Mouse (Mus musculus): ENCODE results near the gene Olfr148. TPM values are rescaled to one million over a fixed set of nuclear protein-coding genes. Genes with fewer than 3 reads are reported as not detected.

Gene Olfr148
- polyA plus RNA-seq (2014; fragmentation: Illumina TruSeq; extraction: RNeasy Lipid Tissue Mini Kit (QIAGEN cat#74804); ENCODE audit: low read depth, low replicate concordance): not detected

DNA sequence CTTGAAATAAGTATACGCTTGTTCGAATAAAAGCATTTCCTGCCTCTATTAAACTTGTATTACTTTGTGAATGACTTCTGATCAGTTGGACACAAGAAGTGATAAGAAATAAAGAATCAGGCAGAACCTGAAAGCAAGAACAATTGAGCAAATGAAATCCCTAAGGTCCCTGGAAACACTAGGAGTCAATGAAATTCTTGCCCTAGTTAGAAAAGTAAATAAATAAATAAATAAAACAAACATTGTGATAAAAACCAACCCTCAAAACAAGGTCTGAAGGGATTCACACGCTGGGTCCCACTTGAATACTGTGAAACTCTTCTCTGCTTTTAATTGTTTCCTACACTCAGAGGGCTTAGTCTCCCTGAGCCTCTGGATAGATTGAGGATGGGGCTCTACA lies at the start of gene Olfr148:
Gene Olfr148, plus strand, starts transcription at position 301 of the 400 bp plus-strand sequence.

DNA sequence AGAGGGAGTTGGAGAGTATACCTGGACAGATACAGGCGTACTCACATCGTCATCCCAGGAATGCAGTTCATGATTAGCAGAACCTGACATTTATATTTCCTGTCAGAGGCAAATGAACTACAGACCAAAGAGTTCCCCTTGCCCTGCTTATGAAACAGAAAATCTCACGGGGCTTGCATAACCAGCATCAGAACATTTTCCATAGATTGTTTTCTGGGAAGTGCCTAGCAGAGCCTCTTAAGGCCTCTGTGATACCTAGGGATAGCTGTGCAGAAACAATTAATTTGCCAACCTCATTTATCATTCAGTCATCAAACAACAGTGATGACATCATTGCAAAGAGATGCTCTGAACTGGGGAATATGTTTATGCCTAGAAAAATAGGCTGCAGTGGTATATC lies 35.0 kb upstream of the Olfr148 start, which contains the start of gene Olfr959:
Gene Olfr959, minus strand, starts transcription at position 101 of the 400 bp plus-strand sequence.

DNA sequence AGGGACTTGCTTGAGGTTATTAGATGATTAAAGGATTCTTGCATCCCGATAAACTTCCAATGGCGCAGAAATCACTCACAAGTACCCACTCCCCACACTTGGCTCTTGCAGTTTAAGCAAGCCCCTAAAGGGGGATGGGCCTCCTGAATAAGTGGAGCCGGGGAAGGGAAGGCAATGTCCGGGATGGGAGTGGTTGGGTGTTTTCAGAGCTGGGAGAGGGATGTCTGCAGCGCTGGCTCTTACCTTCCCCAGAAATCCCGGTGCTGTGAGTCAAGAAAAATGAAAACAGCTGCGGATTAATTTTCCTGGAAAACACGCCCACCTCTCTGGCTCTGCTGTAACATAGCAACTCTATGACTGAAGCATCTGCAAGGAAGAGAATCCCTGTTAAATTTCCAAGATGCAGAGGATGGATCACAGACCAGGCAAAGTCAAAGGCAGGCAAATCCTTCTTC lies 6.4 kb upstream of the Olfr148 start, which contains the start of gene AW551984:
Gene AW551984, minus strand, starts transcription at position 405 of the 455 bp plus-strand sequence.

DNA sequence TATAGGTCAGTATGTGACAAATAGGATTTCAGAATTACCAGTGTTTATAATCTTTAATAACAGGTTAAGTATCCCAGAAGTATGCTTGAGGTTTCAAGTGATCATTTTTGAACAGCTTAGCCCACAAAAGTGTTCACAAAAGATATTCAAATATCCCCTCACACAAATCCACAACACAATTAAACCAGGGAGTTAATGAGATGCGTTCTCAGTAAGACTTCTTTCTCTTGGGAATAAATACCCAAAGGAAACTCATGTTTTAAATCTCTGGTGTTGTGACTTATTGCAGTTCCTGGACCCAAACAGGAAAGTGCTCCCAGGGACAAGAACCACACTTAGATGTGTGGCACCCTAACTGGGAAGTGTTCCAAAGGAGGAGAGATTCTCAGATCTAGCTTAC lies 10.6 kb downstream of the Olfr148 start, which contains the start of gene Olfr960:
Gene Olfr960, plus strand, starts transcription at position 301 of the 400 bp plus-strand sequence.

DNA sequence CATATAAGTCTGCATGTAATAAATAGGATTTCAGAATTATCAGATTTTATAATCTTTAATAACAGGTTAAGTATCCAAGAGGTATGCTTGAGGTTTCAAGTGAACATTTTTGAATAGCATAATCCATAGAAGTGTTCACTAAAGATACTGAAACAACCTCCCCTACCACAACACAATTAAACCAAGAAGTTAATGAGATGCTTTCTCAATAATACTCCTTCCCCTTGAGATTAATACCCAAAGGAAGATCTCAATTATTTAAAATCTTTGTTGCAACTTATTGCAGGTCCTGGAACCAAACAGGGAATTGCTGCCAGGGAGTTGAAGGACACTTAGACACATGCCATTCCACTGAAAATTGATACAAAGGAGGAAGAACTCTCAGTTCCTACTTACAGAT lies 34.3 kb downstream of the Olfr148 start, which contains the start of gene Olfr961:
Gene Olfr961, plus strand, starts transcription at position 301 of the 400 bp plus-strand sequence.

Other genes with a start within 250 kb of the Olfr148 start
- gene Olfr951, start 223.2 kb upstream of the Olfr148 start, polyA plus RNA-seq (2014; fragmentation: Illumina TruSeq; extraction: RNeasy Lipid Tissue Mini Kit (QIAGEN cat#74804); ENCODE audit: low read depth, low replicate concordance): not detected
- gene Olfr952, start 183.5 kb upstream of the Olfr148 start, polyA plus RNA-seq (2014; fragmentation: Illumina TruSeq; extraction: RNeasy Lipid Tissue Mini Kit (QIAGEN cat#74804); ENCODE audit: low read depth, low replicate concordance): not detected
- not detected for gene Olfr954, start 154.0 kb upstream of the Olfr148 start, polyA plus RNA-seq (2014; fragmentation: Illumina TruSeq; extraction: RNeasy Lipid Tissue Mini Kit (QIAGEN cat#74804); ENCODE audit: low read depth, low replicate concordance)
- gene Olfr955, start 138.7 kb upstream of the Olfr148 start, polyA plus RNA-seq (2014; fragmentation: Illumina TruSeq; extraction: RNeasy Lipid Tissue Mini Kit (QIAGEN cat#74804); ENCODE audit: low read depth, low replicate concordance): not detected
- not detected for gene Olfr44, start 116.7 kb upstream of the Olfr148 start, polyA plus RNA-seq (2014; fragmentation: Illumina TruSeq; extraction: RNeasy Lipid Tissue Mini Kit (QIAGEN cat#74804); ENCODE audit: low read depth, low replicate concordance)
- gene Olfr957, start 94.8 kb upstream of the Olfr148 start, polyA plus RNA-seq (2014; fragmentation: Illumina TruSeq; extraction: RNeasy Lipid Tissue Mini Kit (QIAGEN cat#74804); ENCODE audit: low read depth, low replicate concordance): not detected
- gene Olfr958, start 56.6 kb upstream of the Olfr148 start, polyA plus RNA-seq (2014; fragmentation: Illumina TruSeq; extraction: RNeasy Lipid Tissue Mini Kit (QIAGEN cat#74804); ENCODE audit: low read depth, low replicate concordance): not detected
- not detected for gene Olfr959, start 35.1 kb upstream of the Olfr148 start, polyA plus RNA-seq (2014; fragmentation: Illumina TruSeq; extraction: RNeasy Lipid Tissue Mini Kit (QIAGEN cat#74804); ENCODE audit: low read depth, low replicate concordance)
- 27.7 TPM for gene AW551984, start 6.3 kb upstream of the Olfr148 start, polyA plus RNA-seq (2014; fragmentation: Illumina TruSeq; extraction: RNeasy Lipid Tissue Mini Kit (QIAGEN cat#74804); ENCODE audit: low read depth, low replicate concordance)
- not detected for gene Olfr960, start 10.7 kb downstream of the Olfr148 start, polyA plus RNA-seq (2014; fragmentation: Illumina TruSeq; extraction: RNeasy Lipid Tissue Mini Kit (QIAGEN cat#74804); ENCODE audit: low read depth, low replicate concordance)
- not detected for gene Olfr961, start 34.4 kb downstream of the Olfr148 start, polyA plus RNA-seq (2014; fragmentation: Illumina TruSeq; extraction: RNeasy Lipid Tissue Mini Kit (QIAGEN cat#74804); ENCODE audit: low read depth, low replicate concordance)
- gene Olfr963, start 56.5 kb downstream of the Olfr148 start, polyA plus RNA-seq (2014; fragmentation: Illumina TruSeq; extraction: RNeasy Lipid Tissue Mini Kit (QIAGEN cat#74804); ENCODE audit: low read depth, low replicate concordance): not detected
- not detected for gene Olfr149, start 96.5 kb downstream of the Olfr148 start, polyA plus RNA-seq (2014; fragmentation: Illumina TruSeq; extraction: RNeasy Lipid Tissue Mini Kit (QIAGEN cat#74804); ENCODE audit: low read depth, low replicate concordance)
- gene Olfr965, start 100.7 kb downstream of the Olfr148 start, polyA plus RNA-seq (2014; fragmentation: Illumina TruSeq; extraction: RNeasy Lipid Tissue Mini Kit (QIAGEN cat#74804); ENCODE audit: low read depth, low replicate concordance): not detected
- not detected for gene Olfr150, start 120.3 kb downstream of the Olfr148 start, polyA plus RNA-seq (2014; fragmentation: Illumina TruSeq; extraction: RNeasy Lipid Tissue Mini Kit (QIAGEN cat#74804); ENCODE audit: low read depth, low replicate concordance)
- not detected for gene Olfr967, start 135.6 kb downstream of the Olfr148 start, polyA plus RNA-seq (2014; fragmentation: Illumina TruSeq; extraction: RNeasy Lipid Tissue Mini Kit (QIAGEN cat#74804); ENCODE audit: low read depth, low replicate concordance)
- not detected for gene Olfr968, start 172.6 kb downstream of the Olfr148 start, polyA plus RNA-seq (2014; fragmentation: Illumina TruSeq; extraction: RNeasy Lipid Tissue Mini Kit (QIAGEN cat#74804); ENCODE audit: low read depth, low replicate concordance)
- not detected for gene Olfr969, start 180.3 kb downstream of the Olfr148 start, polyA plus RNA-seq (2014; fragmentation: Illumina TruSeq; extraction: RNeasy Lipid Tissue Mini Kit (QIAGEN cat#74804); ENCODE audit: low read depth, low replicate concordance)
- not detected for gene Olfr970, start 198.2 kb downstream of the Olfr148 start, polyA plus RNA-seq (2014; fragmentation: Illumina TruSeq; extraction: RNeasy Lipid Tissue Mini Kit (QIAGEN cat#74804); ENCODE audit: low read depth, low replicate concordance)
- gene Olfr971, start 226.2 kb downstream of the Olfr148 start, polyA plus RNA-seq (2014; fragmentation: Illumina TruSeq; extraction: RNeasy Lipid Tissue Mini Kit (QIAGEN cat#74804); ENCODE audit: low read depth, low replicate concordance): not detected